10 mouse cellular contexts compared by ENCODE assay signal in genomic region chr5:149552742-149553141, GRCm38 (mm10). TPM values are rescaled to one million over a fixed set of nuclear protein-coding genes. Genes with fewer than 3 reads are reported as not detected.
DNase-seq lines count a peak whose midpoint lies in the region; ATAC-seq and TF ChIP-seq lines count a peak whose summit lies in the region.
"Had no signal": no experiment of that assay in that cellular context is flagged by ENCODE, and none has a peak within 500 bp of the region (broad histone marks: within the 10 kb centered on the region; RNA-seq: fewer than 3 reads in every experiment).

No protein-coding gene starts in this region.

- TF ChIP-seq CTCF in layer of hippocampus, adult 2 months (conservative IDR thresholded peaks at IDR 0.05) = peak; percentile 67
- TF ChIP-seq CTCF in cortical plate, adult 2 months (IDR thresholded peaks at IDR 0.05; ENCODE audit: extremely low read depth, insufficient read depth, low read length) = peak; percentile 47

- 0 out of 2 replicates have a peak, but pooled peaks cover 3% of the 10 kb centered on the region for H3K4me1 ChIP-seq in cortical plate, adult 2 months (ENCODE audit: control insufficient read depth, insufficient read depth, low read length)

- TF ChIP-seq POLR2A in cortical plate, adult 2 months (IDR thresholded peaks at IDR 0.05; ENCODE audit: extremely low read depth, insufficient read depth, low read length) = no peak

- H3K27ac ChIP-seq in layer of hippocampus, adult 2 months = no peak overlapping the region
- H3K27ac ChIP-seq in cortical plate, adult 2 months (ENCODE audit: insufficient read depth, low read length) = no peak overlapping the region

- H3K27me3 ChIP-seq in splenic B cell, adult 2 months (ENCODE audit: control insufficient read depth, insufficient read depth, low read length, poor library complexity, severe bottlenecking) = no peaks in the 10 kb centered on the region

- DNase-seq in layer of hippocampus, adult 2 months (ENCODE audit: low spot score in 2 of 2) = no peak
- DNase-seq in layer of hippocampus, adult 8-10 months (ENCODE audit: low spot score in 2 of 2) = no peak
- peak; percentile 13 for DNase-seq in MEL-GATA-1-ER (ENCODE audit: extremely low read depth, low read depth)
- peak; percentile 11 for DNase-seq in splenic B cell, adult 2 months (ENCODE audit: low read depth, low spot score)
- DNase-seq in heart, postnatal 10 days = no peak
- DNase-seq: cerebellum, adult 9-10 months; midbrain, embryonic 14.5 days had no signal

- no peak for ATAC-seq in cerebellum, adult (ENCODE audit: insufficient number of reproducible peaks, low FRiP score, low TSS enrichment)

- intact Hi-C loops in heart, postnatal 10 days (cut with DNase I) = no loop called here

- no peaks in the 10 kb centered on the region for H3K36me3 ChIP-seq in splenic B cell, adult 2 months (ENCODE audit: control insufficient read depth, insufficient read depth, low read length, poor library complexity, severe bottlenecking)

- H3K4me3 ChIP-seq in layer of hippocampus, adult 2 months = no peak overlapping the region
- H3K4me3 ChIP-seq in cortical plate, adult 2 months (ENCODE audit: insufficient read depth, low read length) = no peak overlapping the region

RNA-seq across cellular contexts. Expression of gene Wdr95, which starts 24.3 kb away (rescaled TPM):
- total RNA-seq in layer of hippocampus, adult 2 months (2021) = 1 to 10 TPM in 1 of 2 experiments, under 1 TPM in 1; 0.41 to 1.0 TPM
- total RNA-seq in layer of hippocampus, adult 8-10 months (2022) = under 1 TPM; 0.18 to 0.90 (median 0.44) TPM
- polyA plus RNA-seq in cortical plate, adult 2 months (2012; rRNA removed) = 0.93 and 1.3 TPM in 2 replicates
- total RNA-seq in heart, postnatal 10 days (2021) = not detected
- total RNA-seq: heart, adult 8-10 months had no signal

Comparison
In these comparisons a context has a peak if more than half of its experiments do, and no peak if none do; other contexts are left out.
1. DNase-seq: peak in MEL-GATA-1-ER (single experiment) and splenic B cell, adult 2 months (single experiment); none in layer of hippocampus, adult 2 months (0 of 2), layer of hippocampus, adult 8-10 months (0 of 2) and heart, postnatal 10 days (0 of 2).